8 mouse cellular contexts compared by ENCODE assay signal in genomic region chr19:24871037-24871635, GRCm38 (mm10). TPM values are rescaled to one million over a fixed set of nuclear protein-coding genes. Genes with fewer than 3 reads are reported as not detected.
DNase-seq lines count a peak whose midpoint lies in the region; ATAC-seq lines count a peak whose summit lies in the region.

No protein-coding gene starts in this region.

- peak; percentile 75 for DNase-seq in ZHBTc4 (ENCODE audit: low read depth, low spot score)
- DNase-seq in cerebellum, postnatal 36 days, result peak; percentile 56 to 64
- peak; percentile 47 to 59 for DNase-seq in gastrocnemius, postnatal 36 days
- DNase-seq in left cerebral cortex, postnatal 25 days (ENCODE audit: low spot score in 2 of 2), result peak; percentile 71 to 79
- peak; percentile 15 to 63 for DNase-seq in spleen, adult 18-20 months

- H3K4me2 ChIP-seq in intestine, embryonic 16.5 days (ENCODE audit: low read depth, low read length), result peak overlapping the region; percentile 51
- peak overlapping the region; percentile 59 for H3K4me2 ChIP-seq in midbrain, embryonic 12.5 days (replicated peaks)

- intact Hi-C loops in gastrocnemius, postnatal 36 days (cut with DNase I), result loop anchor here (5.0 kb wide), 1 partner anchor 569 kb away; no protein-coding TSS in a partner anchor
- intact Hi-C loops in left cerebral cortex, postnatal 25 days (cut with DNase I), result loop anchor here (1.0 to 5.0 kb wide), 5 partner anchors 166 to 589 kb away; partner anchors contain the start of gene Fxn

- H3K4me3 ChIP-seq in intestine, embryonic 16.5 days (ENCODE audit: low read length), result peak overlapping the region; percentile 40
- H3K4me3 ChIP-seq in midbrain, embryonic 12.5 days, result peak overlapping the region; percentile 36

- H3K4me1 ChIP-seq in intestine, embryonic 16.5 days (ENCODE audit: control insufficient read depth, insufficient read depth, low read length), result peaks cover 3% of the 10 kb centered on the region
- no peaks in the 10 kb centered on the region for H3K4me1 ChIP-seq in midbrain, embryonic 12.5 days

- no peaks in the 10 kb centered on the region for H3K36me3 ChIP-seq in intestine, embryonic 16.5 days (ENCODE audit: control insufficient read depth, insufficient read depth, low read length)
- no peaks in the 10 kb centered on the region for H3K36me3 ChIP-seq in midbrain, embryonic 12.5 days

- 0 out of 2 replicates have a peak, but pooled peaks cover 3% of the 10 kb centered on the region for H3K27me3 ChIP-seq in intestine, embryonic 16.5 days (replicated peaks; ENCODE audit: control insufficient read depth, insufficient read depth, low read length)
- H3K27me3 ChIP-seq in midbrain, embryonic 12.5 days, result peaks cover 31% of the 10 kb centered on the region

- no peak overlapping the region for H3K27ac ChIP-seq in intestine, embryonic 16.5 days (ENCODE audit: low read length)
- no peak overlapping the region for H3K27ac ChIP-seq in midbrain, embryonic 12.5 days (replicated peaks)

- peak overlapping the region; percentile 44 for H3K9ac ChIP-seq in intestine, embryonic 16.5 days (ENCODE audit: low read depth, low read length)
- H3K9ac ChIP-seq in midbrain, embryonic 12.5 days (replicated peaks), result no peak overlapping the region; the same call in 1 of the 2 replicates

- WGBS in intestine, embryonic 16.5 days, result 13% methylated on average over 18 of the region's 18 CpGs
- 25% methylated on average over 18 of the region's 18 CpGs for WGBS in midbrain, embryonic 12.5 days

- peak; percentile 80 for ATAC-seq in intestine, embryonic 16.5 days
- peak; percentile 70 for ATAC-seq in midbrain, embryonic 12.5 days (ENCODE audit: low FRiP score, low read depth)
- ATAC-seq in erythroid progenitor cell, adult 5-6 weeks (replicated peaks; ENCODE audit: low FRiP score, poor library complexity, severe bottlenecking), result no peak

- H3K9me3 ChIP-seq in intestine, embryonic 16.5 days (ENCODE audit: control insufficient read depth, low read length), result 0 out of 2 replicates have a peak, but pooled peaks cover 3% of the 10 kb centered on the region
- H3K9me3 ChIP-seq in midbrain, embryonic 12.5 days, result no peaks in the 10 kb centered on the region

RNA-seq across cellular contexts. Expression of gene Gm10053, which starts 4.3 kb away (rescaled TPM):
- total RNA-seq in gastrocnemius, postnatal 36 days (2021), result 100 to 1,000 TPM; 523 to 532 TPM
- polyA plus RNA-seq in intestine, embryonic 16.5 days (2015; fragmentation: Nextera tagmentation; extraction: Ambion mirVana), result 316 and 355 TPM in 2 replicates
- total RNA-seq in left cerebral cortex, postnatal 25 days (2021), result 100 to 1,000 TPM; 218 to 232 TPM
- polyA plus RNA-seq in midbrain, embryonic 12.5 days (2016; fragmentation: Nextera tagmentation; extraction: Ambion mirVana), result 203 and 209 TPM in 2 replicates
- 38.9 and 65.8 TPM in 2 replicates for total RNA-seq in erythroid progenitor cell, adult 5-6 weeks (2015; ENCODE audit: low replicate concordance)
- total RNA-seq in erythroid progenitor cell, adult 5-6 weeks (2017; ENCODE audit: low replicate concordance), result 9.8 and 16.0 TPM in 2 replicates

RNA-seq across cellular contexts. Expression of gene Pgm5, which starts 9.5 kb away (rescaled TPM):
- 10 to 100 TPM in 1 of 2 experiments, 1 to 10 TPM in 1; 9.0 to 10.6 TPM for total RNA-seq in gastrocnemius, postnatal 36 days (2021)
- polyA plus RNA-seq in intestine, embryonic 16.5 days (2015; fragmentation: Nextera tagmentation; extraction: Ambion mirVana), result 3.0 and 4.8 TPM in 2 replicates
- 1 to 10 TPM; 4.4 to 5.7 TPM for total RNA-seq in left cerebral cortex, postnatal 25 days (2021)
- 0.64 and 0.93 TPM in 2 replicates for polyA plus RNA-seq in midbrain, embryonic 12.5 days (2016; fragmentation: Nextera tagmentation; extraction: Ambion mirVana)
- not detected in 2 replicates for total RNA-seq in erythroid progenitor cell, adult 5-6 weeks (2015; ENCODE audit: low replicate concordance)
- not detected in 2 replicates for total RNA-seq in erythroid progenitor cell, adult 5-6 weeks (2017; ENCODE audit: low replicate concordance)

RNA-seq across cellular contexts. Expression of gene Foxd4, which starts 29.9 kb away (rescaled TPM):
- not detected for total RNA-seq in gastrocnemius, postnatal 36 days (2021)
- polyA plus RNA-seq in intestine, embryonic 16.5 days (2015; fragmentation: Nextera tagmentation; extraction: Ambion mirVana), result not detected in 2 replicates
- total RNA-seq in left cerebral cortex, postnatal 25 days (2021), result not detected
- 0.09 and 0.18 TPM in 2 replicates for polyA plus RNA-seq in midbrain, embryonic 12.5 days (2016; fragmentation: Nextera tagmentation; extraction: Ambion mirVana)
- 1.1 TPM in 1 of 2 replicates, not detected in the other for total RNA-seq in erythroid progenitor cell, adult 5-6 weeks (2015; ENCODE audit: low replicate concordance)
- not detected in 2 replicates for total RNA-seq in erythroid progenitor cell, adult 5-6 weeks (2017; ENCODE audit: low replicate concordance)

Comparison
In these comparisons a context has a peak if more than half of its experiments do, and no peak if none do; other contexts are left out.
1. RNA of gene Pgm5, which starts 9.5 kb away (total RNA-seq): 9.0 to 10.6 TPM in gastrocnemius, postnatal 36 days and 4.4 to 5.7 TPM in left cerebral cortex, postnatal 25 days; not detected in erythroid progenitor cell, adult 5-6 weeks; every median in the first group is over 4 times any median in the second.
2. Peak in every context shown above with its lines, with median percentiles within 50 percentile points of each other: DNase-seq.